Mouse (Mus musculus): ENCODE data around the gene Slc35e2.

DNA sequence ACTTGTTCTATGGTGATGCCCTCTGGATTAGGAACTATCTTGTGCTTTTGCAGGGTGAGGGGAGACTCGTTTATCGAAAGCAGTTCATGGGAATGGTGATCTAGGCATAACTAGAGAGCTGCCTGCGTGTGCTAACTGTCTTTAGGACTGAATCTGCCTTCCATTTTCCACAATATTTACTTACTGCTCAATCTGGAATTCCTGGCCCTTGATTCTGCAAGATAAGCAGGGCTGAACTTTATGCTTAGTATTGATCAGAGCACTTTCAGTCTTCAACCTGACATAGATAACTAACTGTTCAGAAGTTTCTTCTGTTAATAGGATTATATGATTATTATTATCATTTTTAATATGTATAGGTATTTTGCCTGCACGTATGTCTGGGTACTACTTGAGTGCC lies 3.9 kb downstream of the Slc35e2 start:
- no peak for TF ChIP-seq CTCF (IDR thresholded peaks at IDR 0.05; ENCODE audit: low read depth)
- TF ChIP-seq EP300 (IDR thresholded peaks at IDR 0.05; ENCODE audit: low read depth): no peak

All from liver, postnatal 0 days (tissue).